Mouse (Mus musculus): ENCODE measurements around the gene Ankrd34b. TPM values are rescaled to one million over a fixed set of nuclear protein-coding genes. Genes with fewer than 3 reads are reported as not detected.

The Ankrd34b gene
- total and polyA plus RNA-seq, 3 experiments = not detected

- no peak overlapping the region for H3K27ac ChIP-seq (ENCODE audit: control insufficient read depth, low read depth, low read length)
- H3K9me3 ChIP-seq (replicated peaks; ENCODE audit: insufficient read depth, low read length) = no peaks in the 10 kb centered on the region
- H3K79me2 ChIP-seq (ENCODE audit: control insufficient read depth, insufficient read depth, low read length, poor library complexity) = no peaks in the 10 kb centered on the region
- no peak overlapping the region for H3K9ac ChIP-seq (ENCODE audit: control insufficient read depth, low read depth, low read length, poor library complexity, severe bottlenecking)
- no peaks in the 10 kb centered on the region for H3K36me3 ChIP-seq (ENCODE audit: control insufficient read depth in 1 of 2, insufficient read depth in 2 of 2, low read length in 2 of 2)
- DNase-seq (ENCODE audit: low read depth, low spot score) = no peak
- H3K4me1 ChIP-seq (ENCODE audit: control insufficient read depth in 1 of 2, insufficient read depth in 2 of 2, low read length in 2 of 2) = no peaks in the 10 kb centered on the region
- no peak for TF ChIP-seq USF2 (IDR thresholded peaks at IDR 0.05; ENCODE audit: borderline replicate concordance in 1 of 2, insufficient read depth in 1 of 2, low read depth in 1 of 2, low read length in 2 of 2)
- no peak for TF ChIP-seq ZKSCAN1 (IDR thresholded peaks at IDR 0.05; ENCODE audit: low read depth, low read length)
- TF ChIP-seq POLR2AphosphoS2 (IDR thresholded peaks at IDR 0.05; ENCODE audit: low read length) = no peak
- TF ChIP-seq TAL1 (IDR thresholded peaks at IDR 0.05; ENCODE audit: low read length) = no peak
- no peak for TF ChIP-seq TBP (IDR thresholded peaks at IDR 0.05; ENCODE audit: low read depth, low read length)
- no peak for TF ChIP-seq MYC (IDR thresholded peaks at IDR 0.05; ENCODE audit: low read depth, low read length)
- TF ChIP-seq KAT2A (conservative IDR thresholded peaks at IDR 0.05; ENCODE audit: low read depth, low read length) = no peak
- TF ChIP-seq SMC3 (IDR thresholded peaks at IDR 0.05; ENCODE audit: low read depth, low read length) = no peak
- TF ChIP-seq CHD1 (IDR thresholded peaks at IDR 0.05; ENCODE audit: low read depth, low read length) = no peak
- TF ChIP-seq BHLHE40 (IDR thresholded peaks at IDR 0.05; ENCODE audit: borderline replicate concordance, low read depth, low read length) = no peak
- no peak for TF ChIP-seq ZC3H11A (IDR thresholded peaks at IDR 0.05; ENCODE audit: low read depth, low read length)
- TF ChIP-seq ELF1 (IDR thresholded peaks at IDR 0.05; ENCODE audit: low read depth, low read length) = no peak
- TF ChIP-seq MAX (IDR thresholded peaks at IDR 0.05; ENCODE audit: low read length) = no peak
- TF ChIP-seq MAFK (IDR thresholded peaks at IDR 0.05; ENCODE audit: borderline replicate concordance, low read depth, low read length) = no peak
- no peak for TF ChIP-seq NRF1 (IDR thresholded peaks at IDR 0.05; ENCODE audit: insufficient read depth, low read depth, low read length, poor library complexity, severe bottlenecking)
- TF ChIP-seq ZMIZ1 (IDR thresholded peaks at IDR 0.05; ENCODE audit: low read depth, low read length) = no peak
- no peak for TF ChIP-seq ETS1 (IDR thresholded peaks at IDR 0.05; ENCODE audit: low read depth, low read length)
- TF ChIP-seq EP300 (IDR thresholded peaks at IDR 0.05; ENCODE audit: low read depth in 1 of 2, low read length in 2 of 2) = no peak
- TF ChIP-seq SIN3A (IDR thresholded peaks at IDR 0.05; ENCODE audit: low read length) = no peak
- H3K27me3 ChIP-seq (ENCODE audit: control insufficient read depth in 1 of 2, insufficient read depth in 2 of 2, low read length in 2 of 2) = peaks cover 0 to 4% of the 10 kb centered on the region in 2 experiments; a peak in 2 of 4 replicates
- no peak overlapping the region for H3K4me3 ChIP-seq (ENCODE audit: control insufficient read depth in 1 of 2, insufficient read depth in 1 of 2, low read depth in 2 of 2, low read length in 2 of 2)
These were observed 23.6 kb upstream of the Ankrd34b start for GRCm38 (mm10) chr13:92402063-92402462.

DNA sequence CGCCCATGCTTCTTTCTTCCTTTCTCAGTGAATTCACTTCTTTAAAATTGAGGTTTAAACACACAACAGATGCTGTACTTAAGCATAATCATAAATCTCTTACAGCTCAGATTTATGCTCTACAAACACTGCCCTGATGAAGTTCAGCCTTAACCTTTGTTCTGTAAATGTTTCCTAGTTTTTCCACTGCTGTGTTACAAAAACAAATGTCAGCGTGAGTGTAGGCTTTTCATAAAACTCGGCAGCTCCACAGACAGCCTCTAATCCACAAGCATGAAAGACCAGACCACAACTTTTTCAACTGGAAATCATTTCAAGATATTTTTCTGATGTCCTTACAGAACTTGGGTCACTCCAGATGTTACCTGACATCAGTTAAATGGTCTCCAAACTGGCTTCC is 22.2 kb upstream of the Ankrd34b start:
- Histone ChIP-seq H3K36me3 (ENCODE audit: control insufficient read depth in 1 of 2, insufficient read depth in 2 of 2, low read length in 2 of 2) (no peaks in the 10 kb centered on the region), H3K9ac (ENCODE audit: control insufficient read depth, low read depth, low read length, poor library complexity, severe bottlenecking) (no peak overlapping the region), H3K27ac (ENCODE audit: control insufficient read depth, low read depth, low read length) (no peak overlapping the region), H3K4me3 (ENCODE audit: control insufficient read depth in 1 of 2, insufficient read depth in 1 of 2, low read depth in 2 of 2, low read length in 2 of 2) (no peak overlapping the region), H3K27me3 (ENCODE audit: control insufficient read depth in 1 of 2, insufficient read depth in 2 of 2, low read length in 2 of 2) (peaks cover 0 to 4% of the 10 kb centered on the region in 2 experiments; a peak in 2 of 4 replicates), H3K4me1 (ENCODE audit: control insufficient read depth in 1 of 2, insufficient read depth in 2 of 2, low read length in 2 of 2) (no peaks in the 10 kb centered on the region), H3K79me2 (ENCODE audit: control insufficient read depth, insufficient read depth, low read length, poor library complexity) (no peaks in the 10 kb centered on the region), H3K9me3 (replicated peaks; ENCODE audit: insufficient read depth, low read length) (no peaks in the 10 kb centered on the region)
- DNase-seq (ENCODE audit: low read depth, low spot score) = no peak
- TF ChIP-seq USF2 (IDR thresholded peaks at IDR 0.05; ENCODE audit: borderline replicate concordance in 1 of 2, insufficient read depth in 1 of 2, low read depth in 1 of 2, low read length in 2 of 2) (no peak), KAT2A (conservative IDR thresholded peaks at IDR 0.05; ENCODE audit: low read depth, low read length) (no peak)
